Mouse (Mus musculus) c-Kit-positive CD71-positive TER-119-negative erythroid progenitor cells, embryonic 14.5 days (primary cell): ENCODE measurements around the gene Edar.

Source experiments
- DNase-seq: peaks from one replicate; pipeline ENCODE4 v3.0.0-alpha.2; 2013; ENCODE audit warnings: low read depth

Edar gene

DNA sequence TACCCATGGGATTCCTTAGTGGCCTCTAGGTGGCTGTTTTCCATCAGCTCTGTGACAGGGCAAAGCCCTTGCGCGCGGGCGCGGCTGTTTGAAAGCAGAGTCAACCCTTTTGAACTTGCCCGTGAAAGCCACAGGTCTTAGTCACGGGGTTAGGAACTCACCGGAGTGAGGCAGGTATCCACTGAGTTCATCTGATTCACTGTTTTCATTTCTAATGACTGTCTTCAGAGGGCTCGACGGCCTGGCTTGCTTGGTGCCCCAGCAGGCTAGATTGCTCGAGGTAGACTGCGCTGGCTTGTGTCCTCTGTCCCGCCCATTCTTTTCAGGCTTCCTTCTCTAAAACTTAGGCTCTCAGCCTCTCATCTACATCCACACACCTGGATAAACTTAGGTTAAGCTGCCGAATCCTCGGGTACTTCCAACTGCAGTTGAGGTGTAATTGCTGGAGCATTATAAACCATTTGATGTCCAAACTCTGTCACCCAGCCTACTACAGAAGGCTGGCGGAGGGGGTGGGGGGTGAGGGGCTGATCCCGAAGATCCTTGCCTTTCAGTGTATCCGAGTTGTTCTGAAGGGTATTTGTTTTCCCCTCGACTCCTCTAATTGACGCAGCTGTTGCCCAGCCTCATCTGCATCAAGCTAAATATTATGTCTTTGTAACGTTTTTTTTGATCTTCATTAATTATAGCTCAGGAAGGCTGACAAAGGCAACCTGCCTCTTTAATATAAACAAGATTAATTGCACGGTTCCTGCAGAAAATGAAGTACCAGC is 24.0 kb downstream of the Edar start:
- no peak for DNase-seq

DNA sequence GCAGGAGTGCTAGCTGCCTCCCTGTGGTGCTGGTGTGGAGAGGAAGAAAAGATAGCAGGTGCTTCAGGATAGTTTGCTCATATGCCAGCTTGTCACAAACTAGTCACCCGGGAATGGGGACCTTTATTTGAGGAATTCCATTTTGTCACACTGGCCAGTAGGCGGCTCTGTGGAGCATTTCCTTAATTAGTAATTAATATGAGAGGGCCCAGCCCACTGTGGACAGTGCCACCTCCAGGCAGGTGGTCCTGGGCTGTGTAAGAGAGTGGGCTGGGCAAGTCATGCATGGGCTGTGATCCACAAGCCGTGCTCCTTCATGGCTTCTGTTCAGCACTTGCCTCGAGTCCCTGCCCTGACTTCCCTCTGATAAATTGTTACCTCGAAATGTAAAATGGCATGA is 26.7 kb downstream of the Edar start:
- no peak for DNase-seq

DNA sequence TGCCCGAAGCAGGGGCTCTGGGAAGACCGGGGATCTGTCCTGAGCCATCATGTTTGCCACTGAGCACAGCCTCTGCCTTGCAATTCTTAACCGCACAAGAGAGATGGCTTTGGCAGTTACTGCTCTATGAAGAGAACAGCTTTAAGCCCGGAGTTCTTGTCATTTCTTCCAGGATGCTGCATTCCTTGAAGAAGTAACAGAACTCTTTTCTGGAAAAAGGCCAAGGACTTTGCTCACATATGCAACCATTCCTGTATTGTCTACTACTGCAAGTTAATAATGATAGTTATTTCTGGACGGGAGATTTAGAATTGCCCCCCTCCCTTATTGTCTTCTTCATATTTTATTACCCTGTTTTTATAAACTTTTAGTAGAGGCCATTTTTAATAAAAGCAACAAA is 30.8 kb downstream of the Edar start:
- no peak for DNase-seq

DNA sequence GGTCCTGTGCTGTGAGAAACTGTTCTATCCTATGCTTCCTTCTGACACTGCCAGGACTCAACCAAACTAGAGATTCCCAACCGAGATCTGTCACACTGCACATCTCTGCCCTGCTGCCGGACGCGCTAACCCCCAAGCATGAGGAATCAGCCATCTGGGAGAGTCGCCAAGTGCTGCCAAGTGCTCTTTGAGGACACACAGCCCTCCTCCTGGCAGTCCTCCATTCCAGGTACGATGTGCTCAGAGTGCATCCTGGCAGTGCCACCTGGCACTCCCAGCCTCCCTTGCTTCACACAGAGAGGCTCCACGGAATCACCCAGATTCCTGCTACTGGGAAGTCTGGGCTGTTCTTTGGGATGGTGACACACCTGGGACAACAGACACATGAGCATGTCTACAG is 31.3 kb downstream of the Edar start:
- no peak for DNase-seq

DNA sequence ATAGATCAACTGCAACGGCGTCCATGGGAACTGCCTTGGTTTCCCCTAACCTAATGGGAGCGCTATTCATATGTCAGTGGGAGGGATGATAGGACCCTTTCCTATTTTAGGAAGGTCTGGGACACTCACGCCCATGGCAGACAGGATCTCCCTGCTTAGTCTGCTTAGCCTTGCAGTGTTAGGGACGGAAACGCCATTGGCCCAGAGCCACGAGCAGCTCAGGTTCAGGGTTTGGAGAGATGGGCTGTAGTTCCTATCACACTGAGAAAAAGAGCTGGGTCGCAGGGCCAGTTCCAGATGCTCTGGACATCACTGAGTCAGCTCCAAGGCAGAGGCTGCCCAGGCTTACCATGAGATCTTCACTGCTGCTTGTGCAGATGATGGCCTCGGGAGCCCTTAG is 32.5 kb downstream of the Edar start:
- DNase-seq = no peak

DNA sequence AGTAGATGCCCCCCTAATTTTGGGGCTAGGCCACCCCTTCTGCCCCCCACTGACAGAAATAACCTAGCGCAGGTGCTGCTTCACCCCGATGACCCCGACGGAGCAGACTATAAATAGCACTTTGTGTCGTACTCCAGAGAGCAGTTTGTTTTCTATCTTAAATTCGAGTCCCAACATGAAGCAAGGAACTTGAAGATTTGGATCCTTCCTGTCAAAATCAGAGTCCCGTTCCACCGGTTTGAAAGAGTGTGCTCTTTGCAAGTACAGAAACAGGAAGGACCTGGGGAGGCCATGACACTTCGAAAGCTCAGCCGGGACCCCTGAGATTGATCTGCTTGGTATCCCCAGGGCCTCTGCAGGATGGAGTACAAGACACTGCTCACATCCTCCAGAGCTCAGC is 33.8 kb downstream of the Edar start:
- no peak for DNase-seq

DNA sequence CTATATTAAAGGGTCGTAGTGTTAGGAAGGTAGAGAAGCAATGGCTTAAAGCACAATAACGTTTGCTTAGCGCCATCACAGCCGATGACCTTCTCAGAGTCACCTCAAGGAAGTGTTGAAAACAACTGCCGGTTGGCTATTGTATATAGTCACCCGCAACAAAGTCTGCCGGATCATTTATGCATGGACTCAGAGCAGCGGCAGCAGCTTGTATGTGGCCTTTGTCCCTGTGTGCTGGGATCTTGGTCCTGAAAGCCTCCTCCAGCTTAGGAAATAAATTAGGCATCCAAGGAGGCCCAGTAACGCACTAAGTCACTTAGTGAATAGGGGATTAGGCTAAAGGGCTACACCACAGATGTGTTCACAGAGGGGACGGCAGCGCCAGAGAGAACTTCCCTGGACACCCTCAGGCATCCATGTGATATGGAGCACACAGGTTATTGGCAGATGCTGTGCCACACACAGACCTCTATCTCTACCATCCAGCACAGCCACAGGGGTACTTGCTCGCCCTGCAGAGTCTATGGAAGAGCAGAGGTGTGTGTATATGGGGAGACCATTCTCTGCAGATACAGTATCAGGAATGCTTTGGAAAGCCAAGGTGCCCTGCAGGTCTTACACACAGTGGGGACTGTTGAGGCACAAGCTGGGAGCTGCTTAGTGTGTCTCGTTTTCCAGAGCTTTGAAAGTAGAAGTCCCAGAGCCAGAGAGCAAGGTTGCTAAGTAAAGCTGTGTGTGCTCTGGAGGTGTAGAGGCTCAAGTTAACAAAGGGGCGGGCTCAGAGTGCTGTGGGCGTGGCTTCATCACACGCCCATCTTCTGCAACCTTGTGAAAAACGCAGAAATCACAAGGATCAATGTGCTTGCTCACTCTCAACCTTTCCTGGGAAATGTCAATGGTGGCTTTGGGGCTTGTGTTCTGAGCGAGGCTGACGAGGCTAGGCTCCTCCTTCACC is 34.7 kb downstream of the Edar start:
- no peak for DNase-seq

DNA sequence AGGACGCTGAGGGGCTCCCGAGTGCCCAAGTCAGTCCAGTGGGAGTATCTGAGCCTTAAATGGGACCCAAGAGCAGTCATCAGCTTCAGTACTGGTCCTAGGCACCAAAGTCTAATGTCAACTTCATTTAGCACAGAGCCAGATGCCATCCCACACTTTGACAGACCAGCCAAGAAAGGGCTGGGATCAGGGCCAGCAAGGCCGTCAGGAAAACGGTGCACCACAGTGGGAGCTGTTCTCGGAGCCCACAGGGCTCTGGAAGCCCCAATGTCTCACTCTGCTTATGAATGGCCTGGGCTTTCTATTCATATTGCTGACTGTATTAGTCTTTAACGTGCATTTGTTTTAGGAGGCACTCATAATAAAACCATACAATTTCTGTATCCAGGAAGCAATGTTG is 36.2 kb downstream of the Edar start:
- DNase-seq = no peak

DNA sequence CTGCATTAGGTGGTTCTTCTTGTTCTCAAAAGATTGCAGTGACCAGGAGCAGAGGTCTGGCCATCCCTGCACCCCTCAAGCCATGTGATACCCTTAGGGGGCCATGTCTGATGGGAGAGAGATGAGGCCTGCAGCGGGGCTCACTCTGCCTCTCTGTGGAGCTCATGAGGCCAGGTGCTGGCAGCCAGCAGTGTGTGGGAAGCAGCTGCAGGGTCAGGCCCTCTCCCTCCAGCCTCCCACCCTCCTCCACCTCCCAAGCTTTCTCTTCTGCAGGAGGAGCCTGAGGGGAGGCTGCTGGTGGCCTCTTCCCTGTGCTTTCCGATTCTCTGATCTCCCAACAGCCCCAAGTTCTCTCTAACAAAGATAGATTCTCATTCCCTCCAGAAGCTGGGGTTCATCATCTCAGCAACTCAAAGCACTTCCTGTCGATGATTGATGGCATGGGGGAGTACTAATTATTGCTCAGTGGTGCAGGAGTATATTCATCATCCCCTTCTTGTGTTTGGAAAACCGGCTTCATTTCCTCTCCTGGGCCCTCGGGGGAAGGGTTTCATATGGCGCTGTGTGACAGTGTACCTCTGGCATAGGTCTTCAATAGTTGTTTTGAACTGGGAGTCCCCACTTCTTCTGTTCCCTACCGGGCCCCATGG is 38.9 kb downstream of the Edar start:
- DNase-seq = no peak

DNA sequence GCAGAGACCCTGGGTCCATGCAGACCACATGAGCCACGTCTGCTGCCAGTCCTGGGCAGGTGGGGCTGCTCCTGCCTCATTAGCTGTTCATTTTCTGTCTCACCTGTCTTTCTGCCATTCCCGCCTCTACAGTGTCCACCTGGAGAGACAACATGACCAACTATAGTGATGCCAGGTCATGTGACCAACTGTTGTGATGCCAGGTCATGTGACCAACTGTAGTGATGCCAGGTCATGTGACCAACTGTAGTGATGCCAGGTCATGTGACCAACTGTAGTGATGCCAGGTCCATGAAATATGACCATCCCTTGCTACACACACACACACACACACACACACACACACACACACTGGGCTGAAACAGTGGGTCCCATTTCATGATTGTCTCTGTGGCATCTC is 41.9 kb downstream of the Edar start:
- no peak for DNase-seq

DNA sequence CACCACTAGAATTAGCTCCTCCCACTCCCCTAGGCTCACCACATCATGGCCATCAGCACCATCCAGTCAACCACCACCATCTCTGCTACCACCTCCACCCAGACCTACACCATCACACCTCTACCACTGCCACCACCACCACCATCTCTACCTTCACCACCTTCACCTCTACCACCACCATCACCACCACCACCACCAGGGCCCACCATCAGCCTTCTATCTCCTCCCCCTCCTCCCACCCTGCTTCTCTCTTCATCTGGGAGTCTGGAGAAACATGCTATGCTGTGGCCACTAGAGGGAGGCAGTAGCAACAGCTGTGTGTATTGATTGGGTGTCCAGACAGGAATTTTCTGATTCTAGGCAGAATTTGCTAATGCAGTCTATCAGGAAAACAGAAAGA is 47.9 kb downstream of the Edar start:
- DNase-seq = no peak

DNA sequence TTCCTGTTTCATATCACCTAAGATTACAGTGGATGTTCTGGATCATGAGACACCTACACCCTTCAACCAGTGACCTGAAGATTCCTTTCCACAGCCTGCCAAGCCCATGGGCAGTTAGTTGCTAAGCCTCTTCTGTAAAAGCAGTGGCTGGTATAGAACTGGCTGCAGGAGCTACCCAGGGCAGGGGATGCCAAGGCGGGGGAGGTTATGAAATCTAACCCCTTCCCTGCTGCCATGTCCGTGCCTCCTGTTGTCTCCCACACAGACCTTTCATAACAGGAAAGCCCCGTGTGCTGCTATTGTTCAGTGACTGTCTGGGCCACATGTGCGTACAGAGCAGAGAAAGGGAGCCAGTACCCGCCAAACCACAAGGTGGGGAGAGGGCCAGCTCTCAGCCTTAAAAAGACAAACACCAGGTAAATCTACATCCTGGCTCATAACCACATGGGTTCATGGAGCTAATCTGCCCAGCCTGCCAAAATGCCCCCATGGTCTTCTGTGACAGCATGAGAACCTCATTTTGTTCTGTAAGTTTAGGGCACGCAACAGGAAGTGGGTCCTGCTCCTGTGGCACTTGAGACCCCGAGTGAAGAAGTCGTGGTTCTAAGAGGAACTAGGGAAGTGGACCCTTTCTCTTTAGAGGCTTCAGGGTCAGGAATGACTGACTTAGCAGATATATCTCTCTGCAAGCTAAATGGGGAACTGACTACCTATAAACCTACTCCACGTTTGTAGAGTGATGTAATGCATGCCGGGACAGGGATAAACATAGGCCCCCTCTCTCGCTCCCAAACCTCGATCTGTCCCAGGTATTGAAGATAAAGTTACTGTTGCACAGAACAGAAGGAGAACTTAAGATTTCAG is 50.4 kb downstream of the Edar start:
- no peak for DNase-seq

DNA sequence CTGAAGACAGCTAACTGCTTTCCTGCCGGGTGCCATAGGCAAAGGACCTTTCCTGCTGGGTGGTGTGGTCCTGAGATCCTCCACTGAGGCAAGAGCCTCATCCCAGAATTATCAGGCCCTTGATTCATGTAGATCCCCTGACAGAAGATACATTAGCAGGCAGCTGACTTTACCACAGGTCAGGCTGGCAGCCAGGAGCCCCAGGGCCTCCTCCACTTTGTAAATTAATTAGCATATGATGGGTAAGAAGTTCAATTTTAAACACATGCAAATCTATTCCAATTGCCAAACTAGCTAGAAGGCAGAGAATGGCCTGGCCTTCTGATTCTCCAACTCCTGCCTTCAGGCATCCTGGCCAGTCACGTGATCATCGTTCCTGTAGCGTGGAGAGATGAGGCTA is 56.2 kb downstream of the Edar start:
- DNase-seq = no peak

DNA sequence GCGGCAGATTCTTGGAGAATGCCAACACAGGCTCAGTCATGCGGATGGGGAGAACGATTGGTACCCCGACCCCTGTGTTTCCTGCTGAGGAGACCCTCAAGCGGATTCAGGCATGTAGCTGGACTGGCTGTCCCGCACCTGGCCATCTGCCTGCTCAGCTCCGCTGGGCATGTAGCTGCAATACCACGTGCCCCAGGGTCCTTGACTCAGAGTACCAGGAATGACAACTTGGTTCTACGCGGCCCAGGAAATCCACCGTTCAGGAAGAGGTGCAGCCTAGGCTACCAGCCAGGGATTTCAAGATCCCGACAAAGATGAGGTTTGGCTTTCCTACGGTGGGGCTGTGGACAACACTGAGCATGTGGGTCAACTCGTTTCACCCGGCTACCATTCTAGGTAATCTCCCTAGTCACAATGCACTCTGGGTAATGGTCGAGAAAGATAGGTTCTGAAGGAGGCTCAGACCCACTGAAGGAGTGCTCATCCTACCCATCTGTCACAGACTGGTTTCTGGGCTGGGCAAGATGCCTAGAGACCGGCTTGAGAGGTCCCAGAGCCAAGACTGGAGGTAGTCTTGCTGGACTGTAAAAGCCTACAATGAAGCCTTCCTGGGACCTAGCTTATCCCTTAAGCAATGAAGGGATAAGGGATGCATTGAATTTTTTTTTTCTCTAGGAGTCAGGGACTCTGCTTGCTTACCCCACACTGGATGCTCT is 56.8 kb downstream of the Edar start:
- no peak for DNase-seq

DNA sequence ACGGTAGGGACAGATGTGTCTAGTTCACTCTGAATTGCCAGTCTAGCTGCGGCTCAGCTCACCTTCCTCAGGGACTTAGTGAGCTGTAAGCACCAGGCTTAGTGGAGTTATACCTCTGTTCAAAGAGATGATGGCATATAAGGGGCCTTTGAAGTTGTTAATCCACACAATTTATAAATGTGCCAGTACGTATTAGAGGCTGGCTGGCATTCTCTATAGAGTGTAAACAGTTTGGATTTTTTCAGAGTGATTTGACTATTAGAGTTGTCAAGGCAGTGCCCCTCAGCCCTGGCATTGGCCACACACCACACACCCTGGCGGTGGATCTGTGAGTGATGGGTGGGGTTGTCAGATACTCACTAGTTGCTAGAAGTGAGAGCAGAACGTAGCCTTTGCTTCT is 58.9 kb downstream of the Edar start:
- DNase-seq = no peak

DNA sequence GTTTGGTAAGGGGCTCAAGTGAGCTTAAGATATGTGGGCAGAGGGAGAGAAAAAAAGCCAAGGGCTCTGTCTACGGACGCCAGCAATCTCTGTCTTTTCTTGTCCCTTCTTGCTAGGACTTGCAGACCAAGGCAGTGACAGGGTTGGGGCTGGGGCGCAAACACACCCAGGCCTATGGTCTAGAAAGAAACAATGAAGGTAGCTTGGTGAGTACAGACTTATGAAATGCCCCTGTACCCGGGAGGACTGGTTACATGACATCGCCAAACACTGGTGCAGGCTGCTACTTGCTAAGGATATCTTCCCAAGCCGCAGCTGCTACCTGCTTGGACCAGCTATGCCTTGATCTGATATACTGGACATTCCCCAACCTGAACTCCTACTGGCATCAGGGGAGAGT is 60.9 kb downstream of the Edar start:
- DNase-seq = no peak

DNA sequence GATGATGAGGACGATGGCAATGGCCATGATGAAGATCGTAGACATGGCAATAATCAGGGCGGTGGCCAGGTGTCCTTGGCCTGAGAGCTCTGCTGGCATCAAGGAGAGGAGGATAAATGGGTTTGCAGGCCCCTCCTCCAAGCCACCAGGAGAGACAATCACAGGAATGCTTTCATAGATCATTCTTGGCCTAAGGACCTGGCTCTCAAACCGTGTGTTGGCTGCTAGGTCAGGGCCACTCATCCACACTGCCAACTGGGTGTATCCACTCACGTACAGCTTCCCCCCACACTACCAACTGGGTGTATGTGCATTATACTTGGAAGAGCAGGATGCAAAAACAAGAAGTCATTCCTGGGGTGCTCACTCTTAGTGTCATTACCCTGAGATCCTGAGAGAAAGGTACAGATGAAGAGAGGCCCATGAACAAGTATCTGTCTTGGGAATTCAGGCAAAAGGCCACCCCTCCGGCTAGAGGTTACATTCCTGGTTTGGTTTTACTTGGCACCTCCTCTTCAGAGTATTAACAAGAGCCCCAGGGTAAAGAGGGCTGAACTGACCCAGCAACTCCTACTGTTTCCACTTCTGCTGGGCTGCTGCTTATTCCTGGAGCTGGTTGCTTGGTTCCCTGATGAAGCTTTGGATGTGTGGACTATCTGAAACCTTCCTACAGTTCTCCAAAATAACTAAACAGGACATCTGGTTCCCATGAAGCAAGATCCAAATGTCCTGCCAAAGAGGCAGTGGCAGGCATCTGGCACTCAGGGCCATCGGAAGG is 64.8 kb downstream of the Edar start:
- DNase-seq = no peak

DNA sequence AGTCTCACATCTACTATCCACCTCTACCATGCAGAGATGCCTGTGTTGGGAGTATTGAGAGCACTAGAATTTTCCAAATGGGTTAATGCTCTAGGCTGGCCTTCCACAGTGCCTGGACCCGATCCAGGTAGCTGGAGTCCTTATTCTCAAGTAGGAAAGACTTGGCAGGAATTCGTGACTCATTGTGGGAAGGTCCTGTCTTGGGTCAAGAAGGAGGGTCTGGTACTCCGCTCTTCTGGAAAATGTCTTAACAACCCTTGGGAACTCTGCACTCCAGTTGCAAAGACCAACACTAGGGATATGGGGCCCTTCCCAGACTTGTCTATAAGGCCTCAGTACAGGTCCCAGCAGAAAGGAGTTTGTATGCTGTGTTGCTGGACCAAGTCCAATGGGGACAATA is 66.6 kb downstream of the Edar start:
- no peak for DNase-seq

DNA sequence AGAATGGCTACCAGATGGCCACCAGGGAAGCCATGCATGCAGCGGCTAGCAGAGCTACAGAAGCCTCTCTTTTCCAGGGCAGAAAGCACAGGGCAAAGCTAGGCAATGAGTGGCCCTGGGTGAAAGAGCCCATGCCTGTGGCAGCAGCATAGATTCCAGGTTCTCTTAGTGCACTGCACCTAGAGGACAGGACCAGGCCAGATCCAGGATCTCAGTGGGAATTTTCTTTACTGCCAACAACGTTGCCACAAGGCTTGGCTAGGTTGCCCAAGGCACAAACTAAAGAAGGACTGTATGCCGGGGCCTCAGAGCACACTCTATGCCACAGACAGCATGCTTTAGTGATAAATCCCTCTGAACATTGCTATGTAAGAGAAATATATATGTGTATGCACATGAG is 69.1 kb downstream of the Edar start:
- DNase-seq = no peak

DNA sequence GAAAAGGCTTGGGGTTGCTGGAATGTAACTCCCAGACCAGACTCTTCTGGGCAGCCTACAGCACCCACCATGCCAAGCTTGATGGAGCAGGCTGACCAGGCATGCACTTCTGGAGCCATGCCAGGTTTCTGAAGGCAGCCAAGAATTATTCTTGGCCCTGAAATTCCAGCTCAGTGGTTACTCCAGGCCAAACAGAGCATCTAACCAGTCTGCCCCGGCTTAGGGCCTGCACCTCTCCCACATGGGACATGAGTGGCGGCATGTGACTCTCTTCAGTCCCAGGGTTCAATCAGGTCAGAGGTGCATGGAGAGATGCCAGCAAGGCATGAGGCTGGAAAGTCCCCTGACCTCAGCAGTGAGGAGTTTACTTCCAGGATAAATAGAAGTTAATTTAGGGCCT is 70.7 kb downstream of the Edar start:
- DNase-seq = no peak

DNA sequence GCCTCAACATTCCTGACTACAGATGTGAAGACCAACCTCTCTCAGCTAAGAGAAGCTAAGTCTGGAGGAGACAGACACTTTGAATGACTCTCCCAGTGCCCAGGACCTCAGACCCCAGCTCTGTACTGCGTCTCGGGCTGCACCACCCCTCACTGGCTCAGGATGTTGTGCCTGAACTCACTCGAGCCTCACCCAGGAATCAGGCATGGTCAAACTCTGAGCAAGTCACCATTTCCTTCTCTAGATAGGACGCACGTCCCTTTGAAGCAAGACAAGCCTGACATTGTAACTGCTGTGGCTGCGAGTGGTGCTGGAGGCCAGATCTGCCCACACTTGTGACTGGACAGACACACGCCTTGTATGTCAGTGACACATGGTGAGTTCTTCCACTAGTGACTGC is 73.5 kb downstream of the Edar start:
- no peak for DNase-seq
